ENCODE assay signal across 8 mouse cellular contexts in the genomic region with DNA sequence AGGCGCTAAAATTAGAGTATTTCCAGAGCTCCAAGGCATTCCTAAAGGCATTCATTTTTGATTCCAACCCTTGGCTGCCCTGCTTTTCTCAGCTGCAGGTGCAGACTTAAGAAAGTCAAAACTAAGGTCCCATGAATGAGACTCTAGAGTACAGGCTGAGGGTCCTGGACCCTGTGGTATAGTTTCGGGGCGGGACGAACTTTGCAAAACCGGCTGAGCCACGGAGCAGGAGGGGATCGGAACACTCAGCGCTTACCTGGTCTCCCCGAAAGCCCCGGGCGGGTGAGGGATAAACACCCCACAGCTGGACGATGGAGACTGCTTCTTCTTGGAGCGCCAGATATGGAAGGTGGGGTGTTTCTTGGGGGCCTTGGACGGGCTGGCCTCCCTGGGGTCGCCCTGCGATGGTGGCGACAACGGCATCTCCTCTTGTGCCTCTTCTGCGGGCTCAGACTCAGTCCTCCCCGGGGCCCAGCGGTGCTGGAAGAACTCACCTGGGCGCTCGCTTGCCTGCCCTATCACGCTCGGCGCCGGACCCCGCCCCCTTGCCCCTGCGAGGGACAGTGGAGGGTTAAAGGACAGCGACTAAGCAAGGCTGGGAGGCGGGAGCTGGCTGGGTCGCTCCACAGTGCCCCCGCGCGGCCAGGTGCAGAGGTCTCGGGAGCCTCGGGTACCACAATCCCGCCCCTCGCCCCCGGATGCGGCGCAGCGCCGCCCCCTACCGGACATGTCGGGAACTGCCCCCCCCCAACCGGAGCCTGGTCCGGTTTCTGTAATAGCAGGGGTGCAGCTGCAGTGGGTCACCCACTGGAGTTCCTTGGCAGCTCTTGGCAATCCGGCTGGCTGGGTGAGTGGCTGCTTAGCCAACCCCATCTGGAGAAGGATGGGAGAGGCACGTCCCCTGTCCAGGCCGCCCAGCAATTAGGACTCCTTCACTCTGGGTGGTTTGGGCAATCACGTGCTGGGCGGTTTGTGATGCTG. TPM values are rescaled to one million over a fixed set of nuclear protein-coding genes. Genes with fewer than 3 reads are reported as not detected.
DNase-seq lines count a peak whose midpoint lies in the region; ATAC-seq and TF ChIP-seq lines count a peak whose summit lies in the region.

A gene (minus strand): TSS at position 517 of the 981 bp plus-strand sequence.

- H3K36me3 ChIP-seq in liver, embryonic 16.5 days (ENCODE audit: control insufficient read depth, insufficient read depth): no peaks in the 10 kb centered on the region
- H3K36me3 ChIP-seq in neural tube, embryonic 12.5 days: no peaks in the 10 kb centered on the region

- H3K4me2 ChIP-seq in liver, embryonic 16.5 days (ENCODE audit: low read depth, low read length): peak within 1 kb of the TSS; percentile 56
- peak within 1 kb of the TSS; percentile 66 for H3K4me2 ChIP-seq in neural tube, embryonic 12.5 days (replicated peaks)

- H3K9me3 ChIP-seq in liver, embryonic 16.5 days (replicated peaks; ENCODE audit: control insufficient read depth, low read length): no peaks in the 10 kb centered on the region
- no peaks in the 10 kb centered on the region for H3K9me3 ChIP-seq in neural tube, embryonic 12.5 days

- DNase-seq in left cerebral cortex, adult 2 months (ENCODE audit: extremely low spot score in 1 of 2, low spot score in 2 of 2): peak; percentile 29 to 32
- DNase-seq in left cerebral cortex, adult 11 months (ENCODE audit: low spot score): no peak
- DNase-seq in embryo, embryonic 10 days (ENCODE audit: low spot score): peak; percentile 77
- peak; percentile 23 to 47 for DNase-seq in gastrocnemius, postnatal 4 days (ENCODE audit: low spot score in 2 of 2)
- peak; percentile 68 to 74 for DNase-seq in kidney, adult 8-10 months
- peak; percentile 87 for DNase-seq in testis, postnatal 10 days (ENCODE audit: low spot score)

- peak; percentile 64 for ATAC-seq in liver, embryonic 16.5 days (ENCODE audit: low read depth)
- ATAC-seq in neural tube, embryonic 12.5 days (ENCODE audit: low FRiP score, low read depth): peak; percentile 50

- H3K27me3 ChIP-seq in liver, embryonic 16.5 days (ENCODE audit: control insufficient read depth, insufficient read depth, low read depth, low read length): peaks cover 18% of the 10 kb centered on the region
- H3K27me3 ChIP-seq in neural tube, embryonic 12.5 days (replicated peaks): peaks cover 9% of the 10 kb centered on the region

- H3K27ac ChIP-seq in left cerebral cortex, adult 2 months: no peak within 1 kb of the TSS
- no peak within 1 kb of the TSS for H3K27ac ChIP-seq in liver, embryonic 16.5 days (ENCODE audit: low read length)
- no peak within 1 kb of the TSS for H3K27ac ChIP-seq in neural tube, embryonic 12.5 days

- H3K4me1 ChIP-seq in liver, embryonic 16.5 days (ENCODE audit: control insufficient read depth, low read depth, low read length): peaks cover 3% of the 10 kb centered on the region; the same call in 1 of the 2 replicates
- peaks cover 9% of the 10 kb centered on the region for H3K4me1 ChIP-seq in neural tube, embryonic 12.5 days

- no peak within 1 kb of the TSS for H3K9ac ChIP-seq in liver, embryonic 16.5 days (ENCODE audit: low read depth, low read length)
- 0 out of 2 replicates have a peak within 1 kb of the TSS, but pooled peaks have one; percentile 17 for H3K9ac ChIP-seq in neural tube, embryonic 12.5 days

- peak within 1 kb of the TSS; percentile 36 for H3K4me3 ChIP-seq in left cerebral cortex, adult 2 months
- peak within 1 kb of the TSS; percentile 31 for H3K4me3 ChIP-seq in liver, embryonic 16.5 days (ENCODE audit: low read depth, low read length)
- peak within 1 kb of the TSS; percentile 29 for H3K4me3 ChIP-seq in neural tube, embryonic 12.5 days

- peak; percentile 75 for TF ChIP-seq CTCF in left cerebral cortex, adult 2 months (IDR thresholded peaks at IDR 0.05)

- 8% methylated on average over 53 of the region's 53 CpGs for WGBS in liver, embryonic 16.5 days (ENCODE audit: insufficient replicate concordance)
- 5% methylated on average over 52 of the region's 53 CpGs for WGBS in neural tube, embryonic 12.5 days

- intact Hi-C loops in left cerebral cortex, adult 2 months (cut with DNase I): no loop called here

RNA-seq across cellular contexts. Expression of the gene that starts here (rescaled TPM):
- total RNA-seq in left cerebral cortex, adult 2 months (2021): under 1 TPM; 0.63 TPM
- total RNA-seq in gastrocnemius, postnatal 4 days (2021): 1 to 10 TPM; 2.7 to 2.9 TPM
- 0.78 and 1.0 TPM in 2 replicates for polyA plus RNA-seq in liver, embryonic 16.5 days (2015; fragmentation: Nextera tagmentation; extraction: Ambion mirVana)
- 0.08 and 0.14 TPM in 2 replicates for polyA plus RNA-seq in neural tube, embryonic 12.5 days (2016; fragmentation: Nextera tagmentation; extraction: Ambion mirVana)

Comparison
In these comparisons a context has a peak if more than half of its experiments do, and no peak if none do; other contexts are left out.
1. Peak in DNase-seq and H3K4me3 ChIP-seq in left cerebral cortex, adult 2 months; RNA of the gene not detected or under 1 TPM.
2. Peak in ATAC-seq, H3K4me3 ChIP-seq, H3K9ac ChIP-seq and H3K4me2 ChIP-seq in neural tube, embryonic 12.5 days; RNA of the gene not detected or under 1 TPM.